Mouse (Mus musculus): Measurements from ENCODE around the gene Igsf3.

Gene Igsf3

GRCm38 (mm10) chr3:101501611-101502010 lies 124.7 kb downstream of the Igsf3 start:
- DNase-seq (ENCODE audit: low spot score in 2 of 2), result no peak

GRCm38 (mm10) chr3:101502086-101502760 lies 125.3 kb downstream of the Igsf3 start:
- no peak for DNase-seq (ENCODE audit: low spot score in 2 of 2)

GRCm38 (mm10) chr3:101506179-101506578 lies 129.3 kb downstream of the Igsf3 start:
- DNase-seq (ENCODE audit: low spot score in 2 of 2), result peak; percentile 51 to 81

- no peak for DNase-seq (ENCODE audit: low spot score in 2 of 2)
Observed at GRCm38 (mm10) chr3:101506970-101507702, 130.3 kb downstream of the Igsf3 start.

GRCm38 (mm10) chr3:101507766-101508165 lies 130.9 kb downstream of the Igsf3 start:
- DNase-seq (ENCODE audit: low spot score in 2 of 2), result no peak

- no peak for DNase-seq (ENCODE audit: low spot score in 2 of 2)
Observed at GRCm38 (mm10) chr3:101509707-101510544, 133.0 kb downstream of the Igsf3 start.

GRCm38 (mm10) chr3:101510632-101511031 lies 133.7 kb downstream of the Igsf3 start:
- no peak for DNase-seq (ENCODE audit: low spot score in 2 of 2)
